Mouse (Mus musculus) liver, adult (tissue): ENCODE results near the gene Ndufb6.

ENCODE experiments used
- GATA4 ChIP-seq: IDR thresholded peaks from 2 replicates; pipeline ENCODE4 v1.6.1; 2014; ENCODE audit warnings: mild to moderate bottlenecking, low read length; ENCODE audit not compliant: insufficient replicate concordance

Gene Ndufb6

GRCm38 (mm10) chr4:40229723-40230122, 49.5 kb downstream of the Ndufb6 start:
- TF ChIP-seq GATA4, result no peak

- no peak for TF ChIP-seq GATA4
Observed at GRCm38 (mm10) chr4:40227886-40228285, 51.3 kb downstream of the Ndufb6 start.

GRCm38 (mm10) chr4:40227131-40227530, 52.1 kb downstream of the Ndufb6 start:
- no peak for TF ChIP-seq GATA4

- TF ChIP-seq GATA4, result no peak
Observed at GRCm38 (mm10) chr4:40226095-40226494, 53.1 kb downstream of the Ndufb6 start.

- TF ChIP-seq GATA4, result no peak
Observed at GRCm38 (mm10) chr4:40221876-40222585, 57.2 kb downstream of the Ndufb6 start.

GRCm38 (mm10) chr4:40221004-40221760, 58.0 kb downstream of the Ndufb6 start:
- no peak for TF ChIP-seq GATA4
